Mouse (Mus musculus) cerebellum, adult 11 months (tissue): ENCODE data around the gene Rbp7.
"Not testable (repeated sequence)": the region's sequence is repeated elsewhere in the genome, so short reads cannot be mapped to it uniquely, and the experiment has no call there.

Experiments
- DNase-seq: peaks from one replicate; pipeline ENCODE4 v3.0.0; 2022

Gene Rbp7

GRCm38 (mm10) chr4:149454263-149454662, 515 bp downstream of the Rbp7 start:
- no peak for DNase-seq

GRCm38 (mm10) chr4:149453656-149454055, 1.1 kb downstream of the Rbp7 start:
- DNase-seq: peak; percentile 29

GRCm38 (mm10) chr4:149450636-149451035, 4.1 kb downstream of the Rbp7 start:
- DNase-seq: no peak

GRCm38 (mm10) chr4:149446309-149446708, 8.5 kb downstream of the Rbp7 start:
- DNase-seq: no peak

- DNase-seq: peak; percentile 57
Observed at GRCm38 (mm10) chr4:149445868-149446267, 8.9 kb downstream of the Rbp7 start.

- DNase-seq: peak; percentile 90
Observed at GRCm38 (mm10) chr4:149444964-149445701, 9.6 kb downstream of the Rbp7 start.

- no peak for DNase-seq
Observed at GRCm38 (mm10) chr4:149444465-149444864, 10.3 kb downstream of the Rbp7 start.

GRCm38 (mm10) chr4:149442436-149442835, 12.3 kb downstream of the Rbp7 start:
- DNase-seq: no peak

GRCm38 (mm10) chr4:149440576-149440975, 14.2 kb downstream of the Rbp7 start:
- DNase-seq: no peak

GRCm38 (mm10) chr4:149431887-149432286, 22.9 kb downstream of the Rbp7 start:
- DNase-seq: not testable (repeated sequence)

GRCm38 (mm10) chr4:149429592-149429991, 25.2 kb downstream of the Rbp7 start:
- peak; percentile 82 for DNase-seq

- peak; percentile 97 for DNase-seq
Observed at GRCm38 (mm10) chr4:149426325-149427199, 28.2 kb downstream of the Rbp7 start, which contains the start of gene Ube4b. Ube4b (minus strand) TSS chr4:149426749.

GRCm38 (mm10) chr4:149425801-149426292, 28.9 kb downstream of the Rbp7 start:
- DNase-seq: peak; percentile 47

- no peak for DNase-seq
Observed at GRCm38 (mm10) chr4:149424755-149425154, 30.0 kb downstream of the Rbp7 start.

GRCm38 (mm10) chr4:149417854-149418365, 36.9 kb downstream of the Rbp7 start:
- no peak for DNase-seq

GRCm38 (mm10) chr4:149416986-149417385, 37.8 kb downstream of the Rbp7 start:
- no peak for DNase-seq

GRCm38 (mm10) chr4:149416417-149416816, 38.4 kb downstream of the Rbp7 start:
- DNase-seq: no peak

- DNase-seq: no peak
Observed at GRCm38 (mm10) chr4:149415651-149416169, 39.1 kb downstream of the Rbp7 start.

- no peak for DNase-seq
Observed at GRCm38 (mm10) chr4:149414259-149414658, 40.5 kb downstream of the Rbp7 start.

- DNase-seq: no peak
Observed at GRCm38 (mm10) chr4:149409759-149410158, 45.0 kb downstream of the Rbp7 start.

- no peak for DNase-seq
Observed at GRCm38 (mm10) chr4:149408331-149408730, 46.4 kb downstream of the Rbp7 start.

- DNase-seq: no peak
Observed at GRCm38 (mm10) chr4:149407461-149407860, 47.3 kb downstream of the Rbp7 start.
